Mouse (Mus musculus): ENCODE measurements around the gene Parvb. TPM values are rescaled to one million over a fixed set of nuclear protein-coding genes. Genes with fewer than 3 reads are reported as not detected.

Parvb gene
- total and polyA plus RNA-seq, 2 experiments from 2014 or later, result 6.2 to 9.5 TPM

DNA sequence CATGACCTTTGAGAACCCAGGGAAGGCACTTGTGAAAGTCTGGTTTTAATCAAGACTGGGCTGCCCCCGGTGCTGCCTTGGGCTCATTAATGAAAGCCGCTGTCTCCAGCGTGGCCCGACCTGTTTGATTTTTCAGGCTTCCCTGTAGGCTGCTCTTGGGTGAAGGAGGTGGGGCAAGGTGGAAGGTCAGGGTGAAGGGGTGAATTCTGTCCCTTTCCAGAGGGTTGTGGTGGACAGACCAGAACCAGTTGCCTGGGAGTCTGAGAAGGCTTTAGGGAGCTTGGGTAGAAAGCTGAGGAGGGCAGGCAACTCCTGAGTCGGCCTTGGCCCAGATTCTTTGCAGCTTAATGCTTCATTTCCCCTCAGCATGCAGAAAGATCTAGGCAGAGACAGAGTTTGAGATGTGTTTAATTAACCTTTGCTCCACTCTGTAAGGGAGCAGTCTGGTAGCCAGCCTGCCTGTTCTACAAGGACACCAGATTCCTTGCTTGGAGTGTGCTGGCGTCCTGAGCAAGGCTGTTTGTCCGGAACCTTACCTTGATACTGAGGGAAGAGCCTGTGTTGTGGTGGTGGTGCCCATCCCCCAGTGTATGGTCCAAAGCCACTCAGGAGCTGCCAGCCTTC is 15.3 kb upstream of the Parvb start:
- WGBS, result 31% methylated on average over 7 of the region's 7 CpGs
- H3K27me3 ChIP-seq (ENCODE audit: insufficient read depth, low read length), result no peaks in the 10 kb centered on the region
- peaks cover 10% of the 10 kb centered on the region; the same call in 1 of the 2 replicates for H3K36me3 ChIP-seq (ENCODE audit: insufficient read depth, low read length)
- peak; percentile 57 for DNase-seq (ENCODE audit: low spot score)
- H3K4me3 ChIP-seq (ENCODE audit: low read length), result no peak overlapping the region
- peaks cover 12% of the 10 kb centered on the region; the same call in 1 of the 2 replicates for H3K4me1 ChIP-seq (ENCODE audit: insufficient read depth, low read length)
- H3K9me3 ChIP-seq (ENCODE audit: low read length), result no peaks in the 10 kb centered on the region
- H3K4me2 ChIP-seq (ENCODE audit: low read depth, low read length), result no peak overlapping the region
- no peak overlapping the region for H3K9ac ChIP-seq (replicated peaks; ENCODE audit: low read length)
- no peak for ATAC-seq
- no peak for TF ChIP-seq CTCF (IDR thresholded peaks at IDR 0.05; ENCODE audit: low read depth)
- peak overlapping the region; percentile 42; the same call in 1 of the 2 replicates for H3K27ac ChIP-seq

DNA sequence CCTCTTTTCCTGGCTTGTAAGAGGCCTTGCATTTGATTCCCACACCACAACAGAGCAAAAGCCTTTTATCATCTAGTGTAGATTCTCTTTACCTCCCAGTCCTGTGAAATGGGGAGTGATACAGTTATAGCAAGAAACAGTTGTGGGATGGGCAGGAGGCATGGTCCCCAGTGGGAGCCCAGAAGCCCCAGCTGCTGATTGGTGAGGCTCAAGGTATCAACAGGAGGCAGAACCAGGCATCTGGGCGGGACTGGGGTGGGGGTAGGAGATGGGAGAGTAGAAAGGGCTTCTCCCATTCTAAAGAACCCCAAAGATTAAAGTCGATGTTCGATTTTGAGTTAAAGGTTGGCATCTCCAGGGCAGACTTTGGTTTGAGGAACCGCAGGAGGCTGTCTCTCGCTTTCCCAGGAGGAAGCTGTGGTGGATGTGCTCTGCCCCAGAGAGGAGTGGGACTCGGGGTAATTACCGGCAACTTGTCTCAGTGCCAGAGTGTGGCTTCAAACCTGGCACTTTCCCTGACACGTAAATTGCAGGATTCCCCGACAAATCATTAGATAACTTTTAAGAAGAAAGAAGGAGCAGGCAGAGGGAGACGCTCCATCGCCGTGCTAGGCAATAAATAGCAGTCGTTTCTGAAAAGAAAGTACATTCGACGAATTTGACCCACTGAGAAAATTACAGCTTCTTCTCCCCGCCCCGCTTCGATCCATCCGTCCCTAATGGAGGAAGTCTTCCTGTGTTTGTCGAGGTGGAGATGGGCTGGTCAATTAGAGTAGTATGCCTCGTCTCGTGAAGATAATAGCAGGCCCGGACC is 13.7 kb upstream of the Parvb start:
- Histone ChIP-seq H3K9me3 (ENCODE audit: low read length) (no peaks in the 10 kb centered on the region), H3K4me3 (ENCODE audit: low read length) (no peak overlapping the region), H3K27me3 (ENCODE audit: insufficient read depth, low read length) (no peaks in the 10 kb centered on the region), H3K4me2 (ENCODE audit: low read depth, low read length) (no peak overlapping the region), H3K27ac (no peak overlapping the region), H3K4me1 (ENCODE audit: insufficient read depth, low read length) (peaks cover 12% of the 10 kb centered on the region; the same call in 1 of the 2 replicates), H3K9ac (replicated peaks; ENCODE audit: low read length) (no peak overlapping the region), H3K36me3 (ENCODE audit: insufficient read depth, low read length) (peaks cover 8% of the 10 kb centered on the region; the same call in 1 of the 2 replicates)
- no peak for DNase-seq (ENCODE audit: low spot score)
- no peak for TF ChIP-seq CTCF (IDR thresholded peaks at IDR 0.05; ENCODE audit: low read depth)
- ATAC-seq, result no peak
- 36% methylated on average over 23 of the region's 23 CpGs for WGBS

DNA sequence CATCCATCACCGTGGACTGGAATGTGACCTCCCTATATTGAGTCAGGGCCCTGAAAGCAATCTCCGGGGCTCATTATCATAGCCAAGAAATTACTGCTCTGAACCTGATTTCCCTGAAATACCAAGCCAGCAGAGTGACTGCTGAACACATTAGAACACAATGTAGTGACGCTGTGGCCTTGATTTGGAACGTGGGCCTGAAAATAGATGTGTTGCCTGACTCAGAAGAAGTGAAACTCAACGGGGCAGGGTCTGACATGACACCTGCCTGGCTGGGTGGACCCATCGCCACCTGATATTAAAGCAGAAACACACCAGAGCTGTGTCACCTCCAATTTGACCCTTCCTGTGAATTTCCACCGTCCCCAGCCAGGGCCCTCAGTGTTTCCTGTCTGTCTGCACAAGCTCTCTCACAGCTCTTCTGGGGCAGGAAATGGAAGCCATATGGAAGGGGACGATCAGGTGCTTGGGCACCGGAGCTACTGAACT is 13.0 kb upstream of the Parvb start:
- no peaks in the 10 kb centered on the region for H3K27me3 ChIP-seq (ENCODE audit: insufficient read depth, low read length)
- H3K9ac ChIP-seq (replicated peaks; ENCODE audit: low read length), result no peak overlapping the region
- H3K4me1 ChIP-seq (ENCODE audit: insufficient read depth, low read length), result peaks cover 12% of the 10 kb centered on the region; the same call in 1 of the 2 replicates
- no peaks in the 10 kb centered on the region for H3K9me3 ChIP-seq (ENCODE audit: low read length)
- 25% methylated on average over 9 of the region's 9 CpGs for WGBS
- DNase-seq (ENCODE audit: low spot score) (no peak), ATAC-seq (no peak)
- H3K4me2 ChIP-seq (ENCODE audit: low read depth, low read length), result no peak overlapping the region
- peaks cover 8% of the 10 kb centered on the region; the same call in 1 of the 2 replicates for H3K36me3 ChIP-seq (ENCODE audit: insufficient read depth, low read length)
- no peak overlapping the region for H3K4me3 ChIP-seq (ENCODE audit: low read length)
- no peak overlapping the region for H3K27ac ChIP-seq
- no peak for TF ChIP-seq CTCF (IDR thresholded peaks at IDR 0.05; ENCODE audit: low read depth)

DNA sequence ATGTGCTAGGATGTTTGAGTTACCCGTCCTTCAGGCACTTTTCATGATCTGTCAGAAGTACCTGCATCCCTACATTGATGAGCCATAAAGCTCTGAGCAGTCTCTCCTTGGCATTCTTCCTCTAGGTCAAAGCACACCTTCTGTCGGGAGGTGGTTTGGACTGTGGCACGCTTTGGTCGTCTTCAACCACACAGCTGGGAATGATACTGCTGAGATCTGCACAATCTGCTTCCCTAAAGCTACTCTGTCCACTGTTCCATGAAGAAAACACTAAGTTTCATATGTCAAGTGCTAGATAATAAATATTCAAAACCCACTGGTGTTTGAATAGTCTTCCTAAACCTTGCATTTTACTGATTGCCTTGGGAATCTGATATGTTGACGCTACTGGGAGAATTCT is 10.3 kb upstream of the Parvb start:
- ATAC-seq, result no peak
- H3K4me2 ChIP-seq (ENCODE audit: low read depth, low read length), result no peak overlapping the region
- H3K36me3 ChIP-seq (ENCODE audit: insufficient read depth, low read length), result no peaks in the 10 kb centered on the region
- H3K9me3 ChIP-seq (ENCODE audit: low read length), result no peaks in the 10 kb centered on the region
- H3K9ac ChIP-seq (replicated peaks; ENCODE audit: low read length), result no peak overlapping the region
- no peak for DNase-seq (ENCODE audit: low spot score)
- no peak overlapping the region for H3K4me3 ChIP-seq (ENCODE audit: low read length)
- 70% methylated on average over 5 of the region's 5 CpGs for WGBS
- no peaks in the 10 kb centered on the region for H3K27me3 ChIP-seq (ENCODE audit: insufficient read depth, low read length)
- no peak for TF ChIP-seq CTCF (IDR thresholded peaks at IDR 0.05; ENCODE audit: low read depth)
- no peak overlapping the region for H3K27ac ChIP-seq
- peaks cover 12% of the 10 kb centered on the region; the same call in 1 of the 2 replicates for H3K4me1 ChIP-seq (ENCODE audit: insufficient read depth, low read length)

DNA sequence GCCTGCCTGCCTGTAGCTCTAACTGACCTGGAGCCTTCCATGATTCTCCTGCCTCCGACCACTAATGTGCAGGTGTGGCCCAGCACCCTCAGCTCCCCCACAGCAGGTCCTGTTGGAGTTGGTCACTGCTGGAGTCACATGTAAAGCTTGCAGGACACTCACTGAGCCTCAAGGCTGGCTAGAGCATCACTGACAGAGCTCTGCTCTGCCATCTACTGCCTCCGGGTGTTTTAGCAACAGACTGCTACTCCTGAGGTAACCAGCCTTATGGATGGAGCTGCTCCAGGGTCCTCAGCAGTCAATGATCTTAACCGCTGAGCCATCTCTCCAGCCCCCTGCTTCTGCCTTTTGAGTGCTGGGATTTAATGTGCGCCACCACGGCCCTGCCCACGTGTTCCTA is 8.4 kb upstream of the Parvb start:
- 28% methylated on average over 6 of the region's 6 CpGs for WGBS
- Histone ChIP-seq H3K4me1 (ENCODE audit: insufficient read depth, low read length) (0 out of 2 replicates have a peak, but pooled peaks cover 3% of the 10 kb centered on the region), H3K4me2 (ENCODE audit: low read depth, low read length) (no peak overlapping the region), H3K4me3 (ENCODE audit: low read length) (no peak overlapping the region), H3K36me3 (ENCODE audit: insufficient read depth, low read length) (no peaks in the 10 kb centered on the region), H3K27ac (no peak overlapping the region), H3K9me3 (ENCODE audit: low read length) (no peaks in the 10 kb centered on the region), H3K9ac (replicated peaks; ENCODE audit: low read length) (no peak overlapping the region), H3K27me3 (ENCODE audit: insufficient read depth, low read length) (no peaks in the 10 kb centered on the region)
- TF ChIP-seq CTCF (IDR thresholded peaks at IDR 0.05; ENCODE audit: low read depth), result peak; percentile 66
- peak; percentile 62; the same call in 1 of the 2 replicates for ATAC-seq
- DNase-seq (ENCODE audit: low spot score), result peak; percentile 64

DNA sequence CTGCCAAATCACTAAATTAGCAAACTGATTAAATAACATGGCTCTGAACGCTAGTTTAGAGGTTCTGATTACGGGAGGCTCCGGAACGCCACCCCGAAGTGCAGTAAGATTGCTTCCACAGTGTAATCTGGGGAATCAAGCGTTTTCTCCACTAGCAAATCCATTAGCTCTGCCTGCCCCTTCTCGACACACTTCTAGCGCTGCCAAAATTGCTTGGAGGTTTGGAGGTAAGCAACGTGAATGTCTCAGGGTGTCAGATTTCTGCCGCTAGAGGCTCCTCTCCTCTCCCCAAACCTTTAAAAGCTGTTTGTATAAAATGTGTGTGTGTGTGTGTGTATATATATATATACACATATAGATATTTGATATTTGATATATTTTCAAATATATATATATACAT is 7.1 kb upstream of the Parvb start:
- DNase-seq (ENCODE audit: low spot score) (peak; percentile 63), ATAC-seq (no peak)
- Histone ChIP-seq H3K4me1 (ENCODE audit: insufficient read depth, low read length) (no peaks in the 10 kb centered on the region), H3K27me3 (ENCODE audit: insufficient read depth, low read length) (no peaks in the 10 kb centered on the region), H3K27ac (no peak overlapping the region), H3K9ac (replicated peaks; ENCODE audit: low read length) (no peak overlapping the region), H3K4me3 (ENCODE audit: low read length) (no peak overlapping the region), H3K4me2 (ENCODE audit: low read depth, low read length) (no peak overlapping the region), H3K9me3 (ENCODE audit: low read length) (no peaks in the 10 kb centered on the region), H3K36me3 (ENCODE audit: insufficient read depth, low read length) (no peaks in the 10 kb centered on the region)
- WGBS, result 35% methylated on average over 10 of the region's 10 CpGs
- TF ChIP-seq CTCF (IDR thresholded peaks at IDR 0.05; ENCODE audit: low read depth), result peak; percentile 29; the same call in 1 of the 2 replicates

Measured in hindbrain, postnatal 0 days (tissue).